Mouse (Mus musculus): ENCODE results near the gene Fignl1. TPM values are rescaled to one million over a fixed set of nuclear protein-coding genes. Genes with fewer than 3 reads are reported as not detected.
A peak's percentile ranks its signal among the peaks of the same experiment; 100 is the strongest.

The Fignl1 gene
- polyA plus RNA-seq, 1 experiment from 2014 or later, result 52.8 TPM

DNA sequence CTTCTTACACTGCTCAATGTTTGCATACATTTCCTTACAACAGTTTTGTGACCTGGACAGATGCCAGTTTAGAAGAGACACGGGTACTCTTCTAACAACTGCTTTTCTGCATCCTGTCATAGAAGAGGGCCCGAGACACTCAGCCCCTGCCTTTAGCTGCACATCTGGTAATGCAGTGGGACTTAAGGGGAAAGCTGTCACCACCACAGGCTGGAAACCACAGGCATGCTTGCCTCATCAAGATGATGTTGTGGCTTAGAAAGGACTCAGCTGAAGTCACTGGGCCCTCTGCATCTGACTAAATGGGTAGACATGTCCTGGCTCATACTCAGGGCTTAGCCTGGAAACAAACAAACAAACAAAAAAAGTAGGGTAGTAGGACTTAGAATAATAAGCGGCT, 12.0 kb upstream of the Fignl1 start:
- H3K4me3 ChIP-seq (replicated peaks), result no peak overlapping the region
- peak; percentile 11 for ATAC-seq
- no peak overlapping the region for H3K4me2 ChIP-seq (replicated peaks)
- H3K9me3 ChIP-seq, result no peaks in the 10 kb centered on the region
- 52% methylated on average over 3 of the region's 3 CpGs for WGBS
- peaks cover 29% of the 10 kb centered on the region for H3K4me1 ChIP-seq (replicated peaks)
- H3K9ac ChIP-seq, result no peak overlapping the region
- H3K36me3 ChIP-seq, result no peaks in the 10 kb centered on the region
- H3K27ac ChIP-seq, result peak overlapping the region; percentile 36
- H3K27me3 ChIP-seq (replicated peaks), result no peaks in the 10 kb centered on the region

DNA sequence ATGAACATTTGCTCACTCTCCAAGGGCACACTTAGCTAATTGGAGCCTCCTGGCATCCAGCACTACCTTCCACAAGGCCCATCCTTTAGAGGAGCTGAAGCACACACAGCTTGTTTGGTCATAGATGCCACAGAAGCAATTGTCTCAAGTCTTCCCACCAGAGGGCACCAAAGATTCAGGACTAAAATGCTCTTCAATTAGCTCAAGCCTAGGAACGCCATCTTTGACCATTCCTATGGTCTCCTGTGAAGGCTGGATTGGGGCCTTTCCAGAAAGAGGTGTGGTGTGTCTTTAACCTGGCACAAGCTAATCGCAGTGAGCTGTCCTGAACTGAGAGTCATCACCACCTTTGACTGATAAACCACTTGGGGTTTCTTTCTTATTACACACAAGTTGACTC, 11.5 kb upstream of the Fignl1 start:
- Histone ChIP-seq H3K4me1 (replicated peaks) (peaks cover 28% of the 10 kb centered on the region), H3K9me3 (no peaks in the 10 kb centered on the region), H3K36me3 (no peaks in the 10 kb centered on the region), H3K9ac (no peak overlapping the region), H3K4me3 (replicated peaks) (no peak overlapping the region), H3K27ac (peak overlapping the region; percentile 36), H3K27me3 (replicated peaks) (no peaks in the 10 kb centered on the region), H3K4me2 (replicated peaks) (no peak overlapping the region)
- WGBS, result 7% methylated on average over 2 of the region's 2 CpGs
- ATAC-seq, result peak; percentile 44

DNA sequence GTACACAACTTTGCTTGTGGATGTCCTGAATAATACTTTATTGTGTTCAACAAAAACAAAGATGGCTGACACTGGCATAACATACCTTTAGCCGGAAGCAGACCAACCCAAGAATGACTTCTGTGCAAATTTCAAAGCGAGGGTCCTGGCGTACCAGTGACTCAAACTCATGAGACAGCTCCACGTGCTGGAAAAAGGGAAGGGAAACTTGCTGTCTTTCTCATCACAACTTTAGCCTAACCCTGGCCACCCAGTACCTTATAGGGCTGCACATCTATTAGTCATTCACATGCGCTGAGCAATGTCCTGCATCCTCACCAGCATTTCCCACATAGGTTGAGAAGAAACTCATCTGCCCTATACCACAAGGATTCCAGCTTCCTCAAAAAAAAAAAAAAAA, 10.4 kb upstream of the Fignl1 start:
- no peak overlapping the region for H3K9ac ChIP-seq
- no peaks in the 10 kb centered on the region for H3K27me3 ChIP-seq (replicated peaks)
- H3K4me2 ChIP-seq (replicated peaks), result no peak overlapping the region
- no peak overlapping the region for H3K27ac ChIP-seq
- no peaks in the 10 kb centered on the region for H3K9me3 ChIP-seq
- WGBS, result 91% methylated on average over 5 of the region's 5 CpGs
- no peak for ATAC-seq
- H3K36me3 ChIP-seq, result no peaks in the 10 kb centered on the region
- H3K4me1 ChIP-seq (replicated peaks), result peaks cover 21% of the 10 kb centered on the region
- H3K4me3 ChIP-seq (replicated peaks), result no peak overlapping the region

DNA sequence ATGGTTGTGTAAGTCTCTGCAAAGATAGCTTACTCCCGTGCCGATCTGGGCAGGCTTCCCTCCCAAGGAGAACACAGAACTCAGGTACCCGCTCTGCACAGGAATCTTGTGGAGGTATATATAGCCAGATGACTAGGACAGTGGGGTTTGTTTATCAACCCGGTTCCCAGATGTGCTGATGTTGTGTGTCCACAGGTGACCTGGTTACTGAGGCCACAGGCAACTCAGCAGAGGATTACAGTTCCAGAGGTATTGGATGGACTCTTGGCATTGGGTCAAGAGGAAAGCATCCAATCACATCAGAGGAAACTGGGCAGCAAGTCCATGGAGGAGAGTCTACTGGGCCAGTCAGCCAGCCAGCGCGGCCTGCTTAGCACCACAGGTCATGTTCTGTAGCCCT, 10.0 kb upstream of the Fignl1 start:
- 84% methylated on average over 6 of the region's 6 CpGs for WGBS
- Histone ChIP-seq H3K27ac (no peak overlapping the region), H3K4me3 (replicated peaks) (no peak overlapping the region), H3K9ac (no peak overlapping the region), H3K4me2 (replicated peaks) (no peak overlapping the region), H3K4me1 (replicated peaks) (peaks cover 18% of the 10 kb centered on the region), H3K9me3 (no peaks in the 10 kb centered on the region), H3K36me3 (no peaks in the 10 kb centered on the region), H3K27me3 (replicated peaks) (no peaks in the 10 kb centered on the region)
- ATAC-seq, result no peak

DNA sequence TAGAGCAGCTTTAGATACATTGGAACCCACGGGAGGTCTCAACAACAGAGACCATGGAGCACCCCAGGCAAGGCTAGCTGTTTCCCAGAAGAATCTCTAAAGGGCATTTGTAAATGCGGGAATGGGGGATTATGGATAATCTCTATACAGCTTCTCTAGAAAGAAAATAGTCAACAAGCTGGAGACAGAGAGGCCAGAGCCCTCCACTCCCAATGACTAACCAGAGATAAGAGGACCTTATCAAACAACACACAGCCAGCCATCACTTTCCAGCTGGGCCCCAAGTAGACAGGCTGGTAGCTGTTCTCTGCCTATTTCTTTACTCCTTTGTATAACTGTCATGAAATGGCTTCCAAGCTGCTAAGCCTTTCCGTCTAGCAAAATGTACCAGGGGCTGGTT, 7.0 kb upstream of the Fignl1 start:
- Histone ChIP-seq H3K27me3 (replicated peaks) (no peaks in the 10 kb centered on the region), H3K27ac (no peak overlapping the region), H3K36me3 (no peaks in the 10 kb centered on the region), H3K4me2 (replicated peaks) (no peak overlapping the region), H3K9ac (no peak overlapping the region), H3K4me1 (replicated peaks) (0 out of 2 replicates have a peak, but pooled peaks cover 2% of the 10 kb centered on the region), H3K4me3 (replicated peaks) (no peak overlapping the region), H3K9me3 (no peaks in the 10 kb centered on the region)
- peak; percentile 24; the same call in 1 of the 2 replicates for ATAC-seq
- 57% methylated on average over 3 of the region's 3 CpGs for WGBS

DNA sequence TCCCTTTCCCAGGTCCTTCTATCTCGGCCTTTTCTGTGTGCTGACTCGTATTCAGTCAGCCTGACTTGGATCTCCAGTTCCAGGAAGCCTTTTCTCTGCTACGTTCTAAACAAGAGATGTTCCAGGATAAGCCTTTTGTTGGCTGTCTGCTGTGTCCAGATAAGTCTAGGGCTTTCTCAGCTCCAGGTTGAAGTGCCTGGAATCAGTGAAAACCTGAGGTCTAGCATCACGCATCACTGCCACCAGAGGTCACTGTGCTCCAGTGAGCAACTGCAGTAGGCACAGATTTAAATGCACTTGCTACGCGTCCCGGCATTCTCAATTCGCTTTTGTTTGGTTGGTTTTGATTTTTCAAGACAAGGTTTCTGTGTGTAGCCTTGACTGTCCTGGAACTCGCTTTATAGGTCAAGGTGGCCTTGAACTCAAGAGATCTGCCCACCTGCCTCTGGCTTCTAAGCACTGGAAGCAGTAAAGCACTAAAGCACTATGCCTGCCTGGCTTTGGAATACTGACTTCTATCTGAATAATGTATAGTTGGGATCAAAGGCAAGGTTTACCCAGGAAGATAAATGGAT, 3.2 kb upstream of the Fignl1 start:
- H3K36me3 ChIP-seq, result no peaks in the 10 kb centered on the region
- peaks cover 11% of the 10 kb centered on the region; the same call in 1 of the 2 replicates for H3K4me1 ChIP-seq (replicated peaks)
- 25% methylated on average over 9 of the region's 9 CpGs for WGBS
- H3K4me2 ChIP-seq (replicated peaks), result peak overlapping the region; percentile 51
- ATAC-seq, result no peak
- no peak overlapping the region for H3K27ac ChIP-seq
- no peaks in the 10 kb centered on the region for H3K9me3 ChIP-seq
- H3K4me3 ChIP-seq (replicated peaks), result no peak overlapping the region
- H3K27me3 ChIP-seq (replicated peaks), result no peaks in the 10 kb centered on the region
- no peak overlapping the region for H3K9ac ChIP-seq

DNA sequence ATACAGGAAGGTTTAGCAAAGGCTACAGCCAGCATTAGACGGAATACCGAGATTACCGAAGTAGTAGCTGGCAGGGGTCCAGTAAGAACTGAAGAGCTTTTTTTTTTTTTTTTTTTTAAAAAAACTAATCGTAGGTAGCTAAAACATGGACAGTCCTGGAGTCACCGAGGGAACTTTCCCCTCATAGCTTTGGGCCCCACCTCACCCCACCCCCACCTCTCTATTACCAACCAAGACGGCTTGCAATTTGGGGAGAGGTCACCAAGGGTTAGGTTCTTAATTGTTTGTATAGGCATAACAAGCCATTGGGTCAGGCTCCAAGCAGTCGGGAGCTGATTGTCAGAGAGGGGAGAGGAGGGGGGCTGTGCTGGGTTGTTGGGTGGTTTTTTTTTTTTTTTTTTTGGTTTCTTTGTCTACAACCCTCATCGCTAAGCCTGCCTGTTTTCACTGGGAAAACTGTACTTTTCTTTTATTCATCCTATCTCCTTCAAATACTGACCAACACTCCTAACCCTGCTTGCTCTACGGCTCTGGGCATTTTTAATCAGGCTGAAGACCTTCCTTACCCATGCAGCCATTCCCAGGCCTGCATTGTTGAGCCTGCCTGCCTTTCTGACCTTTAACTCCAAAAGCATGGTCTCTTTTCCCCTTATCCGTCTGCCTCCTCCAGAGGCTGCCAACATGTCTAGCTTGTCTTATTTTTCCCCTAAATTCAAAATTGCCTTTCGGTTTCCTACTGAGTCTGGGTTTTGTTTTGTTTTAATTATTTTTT, 828 bp upstream of the Fignl1 start:
- H3K4me3 ChIP-seq (replicated peaks), result peak overlapping the region; percentile 67
- whole genome bisulfite sequencing, result 12% methylated on average over 11 of the region's 11 CpGs
- H3K36me3 ChIP-seq, result no peaks in the 10 kb centered on the region
- peak overlapping the region; percentile 98 for H3K27ac ChIP-seq
- H3K4me2 ChIP-seq (replicated peaks), result peak overlapping the region; percentile 88
- peak; percentile 48 for ATAC-seq
- peaks cover 9% of the 10 kb centered on the region; the same call in 1 of the 2 replicates for H3K4me1 ChIP-seq (replicated peaks)
- no peaks in the 10 kb centered on the region for H3K27me3 ChIP-seq (replicated peaks)
- no peaks in the 10 kb centered on the region for H3K9me3 ChIP-seq
- peak overlapping the region; percentile 84 for H3K9ac ChIP-seq

DNA sequence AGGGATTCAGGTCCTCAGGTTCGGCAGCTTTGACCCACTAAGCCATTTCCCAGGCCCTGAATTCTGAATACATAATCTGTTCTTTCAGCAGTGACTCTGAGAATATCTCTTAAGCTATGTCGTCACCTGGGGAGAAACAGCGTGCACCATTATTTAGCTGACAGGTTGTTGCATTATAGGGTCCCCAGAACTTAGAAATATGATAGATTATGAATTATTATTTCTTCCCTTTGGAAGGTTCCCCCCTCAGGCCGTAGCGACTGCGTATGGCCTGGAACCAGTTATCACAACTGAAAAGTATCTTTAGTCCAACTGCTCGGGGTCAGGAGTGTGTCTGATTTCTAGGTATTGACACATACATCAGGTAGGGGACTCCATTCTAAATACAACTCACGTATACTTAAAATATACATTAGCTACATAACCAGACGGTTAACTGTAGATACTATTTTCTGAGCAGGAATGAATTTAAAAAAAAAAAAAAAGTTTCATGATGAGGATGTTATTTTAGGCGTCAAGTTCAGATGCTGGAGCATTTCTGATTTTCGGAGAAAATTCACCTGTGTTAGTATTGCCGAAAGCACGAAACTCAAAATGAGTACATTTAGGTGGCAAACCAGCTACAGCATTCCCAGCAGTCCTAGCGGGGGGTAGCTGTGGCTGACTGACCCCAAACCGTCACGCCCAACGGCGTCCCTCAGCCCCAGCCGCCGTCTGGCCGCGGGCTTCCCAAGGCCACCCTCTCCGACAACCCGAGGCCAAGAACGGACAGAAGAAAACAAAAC, 535 bp downstream of the Fignl1 start:
- ATAC-seq, result peak; percentile 83
- no peaks in the 10 kb centered on the region for H3K36me3 ChIP-seq
- peak overlapping the region; percentile 88 for H3K4me2 ChIP-seq (replicated peaks)
- WGBS, result 7% methylated on average over 25 of the region's 25 CpGs
- H3K9me3 ChIP-seq, result no peaks in the 10 kb centered on the region
- H3K27me3 ChIP-seq (replicated peaks), result no peaks in the 10 kb centered on the region
- H3K4me1 ChIP-seq (replicated peaks), result peaks cover 9% of the 10 kb centered on the region; the same call in 1 of the 2 replicates
- peak overlapping the region; percentile 73 for H3K9ac ChIP-seq
- H3K4me3 ChIP-seq (replicated peaks), result peak overlapping the region; percentile 67
- H3K27ac ChIP-seq, result peak overlapping the region; percentile 98; the same call in 1 of the 2 replicates

DNA sequence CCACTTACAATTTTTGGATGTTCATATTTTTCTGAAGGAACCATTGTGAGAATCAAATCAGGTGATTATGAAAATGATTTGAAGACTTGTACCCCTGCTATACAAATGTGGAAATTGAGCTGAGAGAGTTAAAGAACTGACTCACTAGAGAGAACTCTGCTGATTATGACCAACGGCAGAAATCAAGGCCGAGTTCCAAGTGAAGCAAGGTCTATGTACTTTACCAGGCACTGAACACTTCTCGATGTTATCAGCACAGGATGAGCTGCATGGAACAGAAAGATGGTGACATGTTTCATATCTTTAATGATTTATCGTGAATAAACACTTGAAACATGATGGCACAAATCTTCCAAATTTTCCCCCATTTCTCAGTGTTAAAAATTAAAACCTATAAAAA, 2.8 kb downstream of the Fignl1 start:
- H3K36me3 ChIP-seq, result peaks cover 15% of the 10 kb centered on the region
- H3K4me1 ChIP-seq (replicated peaks), result peaks cover 9% of the 10 kb centered on the region; the same call in 1 of the 2 replicates
- no peaks in the 10 kb centered on the region for H3K9me3 ChIP-seq
- ATAC-seq, result no peak
- 87% methylated on average over 4 of the region's 4 CpGs for WGBS
- no peak overlapping the region for H3K27ac ChIP-seq
- H3K9ac ChIP-seq, result no peak overlapping the region
- H3K4me3 ChIP-seq (replicated peaks), result no peak overlapping the region
- H3K4me2 ChIP-seq (replicated peaks), result no peak overlapping the region
- no peaks in the 10 kb centered on the region for H3K27me3 ChIP-seq (replicated peaks)

DNA sequence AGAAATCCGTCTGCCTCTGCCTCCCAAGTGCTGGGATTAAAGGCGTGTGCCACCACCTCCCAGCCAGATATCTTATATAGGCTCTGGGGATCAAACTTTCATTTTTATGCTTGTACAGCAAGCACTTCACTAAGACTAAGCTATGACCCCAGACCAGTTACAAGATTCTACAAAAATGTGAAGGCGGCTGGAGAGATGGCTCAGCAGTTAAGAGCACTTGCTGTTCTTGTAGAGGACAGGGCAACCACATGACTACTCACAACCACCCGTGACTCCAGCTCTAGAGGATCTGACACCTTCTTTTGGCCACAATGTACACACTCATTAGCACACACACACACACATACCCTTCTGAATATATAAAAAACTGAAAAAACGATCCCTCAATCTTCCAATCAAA, 4.3 kb downstream of the Fignl1 start:
- peaks cover 15% of the 10 kb centered on the region for H3K36me3 ChIP-seq
- WGBS, result 87% methylated on average over 5 of the region's 5 CpGs
- H3K9ac ChIP-seq, result no peak overlapping the region

DNA sequence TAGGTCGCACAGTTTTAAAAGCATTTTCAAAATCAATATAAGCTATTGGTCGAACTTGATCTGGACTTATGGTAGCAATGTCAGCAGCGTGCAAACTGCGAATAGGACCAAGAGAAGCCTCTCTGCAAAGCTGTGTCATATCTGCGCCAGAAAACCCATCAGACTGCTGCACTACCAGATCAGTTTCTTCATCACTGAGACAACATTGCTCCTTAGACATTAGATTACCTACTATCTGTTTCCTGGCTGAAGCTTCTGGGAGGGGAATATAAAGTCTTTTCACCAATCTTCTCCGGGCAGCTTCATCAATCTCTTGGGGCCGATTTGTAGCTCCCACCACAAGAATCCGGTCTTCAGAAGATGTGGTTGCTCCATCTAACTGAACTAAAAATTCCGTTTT, 7.7 kb downstream of the Fignl1 start:
- Histone ChIP-seq H3K9me3 (no peaks in the 10 kb centered on the region), H3K27me3 (replicated peaks) (no peaks in the 10 kb centered on the region), H3K36me3 (peaks cover 18% of the 10 kb centered on the region), H3K4me1 (replicated peaks) (no peaks in the 10 kb centered on the region), H3K4me2 (replicated peaks) (no peak overlapping the region), H3K27ac (no peak overlapping the region), H3K9ac (no peak overlapping the region), H3K4me3 (replicated peaks) (no peak overlapping the region)
- no peak for ATAC-seq
- WGBS, result 91% methylated on average over 9 of the region's 9 CpGs

More for the DNA sequence above, 4.3 kb downstream of the Fignl1 start:
- no peaks in the 10 kb centered on the region for H3K9me3 ChIP-seq
- H3K27ac ChIP-seq, result no peak overlapping the region
- peaks cover 3% of the 10 kb centered on the region; the same call in 1 of the 2 replicates for H3K4me1 ChIP-seq (replicated peaks)
- no peak overlapping the region for H3K4me3 ChIP-seq (replicated peaks)
- H3K27me3 ChIP-seq (replicated peaks), result no peaks in the 10 kb centered on the region
- no peak overlapping the region for H3K4me2 ChIP-seq (replicated peaks)
- ATAC-seq, result no peak

DNA sequence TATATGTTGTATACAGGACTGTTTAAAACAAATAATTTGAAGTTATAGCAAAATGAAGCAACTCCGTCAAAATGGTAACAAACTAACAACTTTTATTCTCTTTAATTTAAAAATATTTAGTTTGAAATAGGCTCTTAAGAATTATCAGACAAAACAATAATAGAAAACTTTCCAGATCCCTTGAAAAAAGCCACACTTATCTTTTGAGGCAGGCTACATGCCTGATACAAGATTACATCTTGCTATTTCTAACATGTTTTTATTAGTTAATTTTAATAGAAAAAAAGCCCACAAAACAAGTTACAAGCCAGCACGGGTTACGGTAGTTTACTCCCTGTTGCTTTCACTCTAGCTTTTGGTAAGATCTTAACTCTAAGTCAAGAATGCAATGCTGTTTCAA, 8.5 kb downstream of the Fignl1 start:
- no peak for ATAC-seq
- Histone ChIP-seq H3K4me2 (replicated peaks) (no peak overlapping the region), H3K9me3 (no peaks in the 10 kb centered on the region), H3K27me3 (replicated peaks) (no peaks in the 10 kb centered on the region), H3K9ac (no peak overlapping the region), H3K4me3 (replicated peaks) (no peak overlapping the region), H3K4me1 (replicated peaks) (no peaks in the 10 kb centered on the region), H3K27ac (no peak overlapping the region), H3K36me3 (peaks cover 18% of the 10 kb centered on the region)
- WGBS, result 94% methylated on average over 3 of the region's 3 CpGs

Measured in intestine, embryonic 15.5 days (tissue).